Mouse (Mus musculus) stomach, postnatal 0 days (tissue): ENCODE measurements at regions not wholly inside any gene's neighbourhood (a gene's known extent, or its start where the extent isn't known, plus 50 kb on each side); places are given as distances from the start of the nearest gene placed in this dataset.

ENCODE experiments used
- ATAC-seq: fragments of 200-750 bp; cut with Nextera tagmentation; 2 replicates; pipeline ENCODE4 v1.8.0; 2017; ENCODE audit not compliant: low FRiP score, low TSS enrichment
- DNase-seq: peaks from one replicate; pipeline ENCODE4 v3.0.0-alpha.2; 2016; ENCODE audit warnings: low spot score
- H3K27ac ChIP-seq: fragments of 300-500 bp; sonication (generic); replicated peaks from 2 replicates; pipeline ENCODE4 v1.5.1; 2014; ENCODE audit warnings: mild to moderate bottlenecking, control low read depth
- H3K27me3 ChIP-seq: fragments of 300-500 bp; sonication (generic); 2 replicates; pipeline ENCODE4 v1.6.1; 2014; ENCODE audit warnings: low read length; ENCODE audit not compliant: control insufficient read depth, insufficient read depth
- H3K36me3 ChIP-seq: fragments of 300-500 bp; sonication (generic); 2 replicates; pipeline ENCODE4 v1.6.1; 2014; ENCODE audit warnings: low read length, mixed read lengths; ENCODE audit not compliant: control insufficient read depth, insufficient read depth
- H3K4me1 ChIP-seq: fragments of 300-500 bp; sonication (generic); replicated peaks from 2 replicates; pipeline ENCODE4 v1.6.1; 2014; ENCODE audit warnings: antibody characterized with exemption; ENCODE audit not compliant: control insufficient read depth, insufficient read depth
- H3K4me2 ChIP-seq: fragments of 300-500 bp; sonication (generic); replicated peaks from 2 replicates; pipeline ENCODE4 v1.6.1; 2014; ENCODE audit warnings: low read depth, mild to moderate bottlenecking, control low read depth, moderate library complexity
- H3K4me3 ChIP-seq: fragments of 300-500 bp; sonication (generic); 2 replicates; pipeline ENCODE4 v1.5.1; 2014; ENCODE audit warnings: low read depth, low read length, control low read depth
- H3K9ac ChIP-seq: fragments of 300-500 bp; sonication (generic); 2 replicates; pipeline ENCODE4 v1.6.1; 2014; ENCODE audit warnings: mild to moderate bottlenecking, low read length, control low read depth, mixed read lengths
- H3K9me3 ChIP-seq: fragments of 300-500 bp; sonication (generic); 2 replicates; pipeline ENCODE4 v1.6.1; 2016; ENCODE audit warnings: low read length; ENCODE audit not compliant: control insufficient read depth
- CTCF ChIP-seq: IDR thresholded peaks from 2 replicates; pipeline ENCODE4 v1.5.1; 2016; ENCODE audit warnings: antibody characterized with exemption, low read depth, mild to moderate bottlenecking, moderate library complexity
- EP300 ChIP-seq: optimal IDR thresholded peaks from 2 replicates; pipeline ENCODE3; 2016; ENCODE audit warnings: antibody characterized with exemption
- WGBS: fragments of 180-500 bp; shearing (Covaris S2); extraction: QIAGEN DNeasy Blood & Tissue Kit; methylation state at CpG from one replicate; pipeline ENCODE4 v1.1.7; 2014; 5-methylcytosine and 5-hydroxymethylcytosine counted together

DNA sequence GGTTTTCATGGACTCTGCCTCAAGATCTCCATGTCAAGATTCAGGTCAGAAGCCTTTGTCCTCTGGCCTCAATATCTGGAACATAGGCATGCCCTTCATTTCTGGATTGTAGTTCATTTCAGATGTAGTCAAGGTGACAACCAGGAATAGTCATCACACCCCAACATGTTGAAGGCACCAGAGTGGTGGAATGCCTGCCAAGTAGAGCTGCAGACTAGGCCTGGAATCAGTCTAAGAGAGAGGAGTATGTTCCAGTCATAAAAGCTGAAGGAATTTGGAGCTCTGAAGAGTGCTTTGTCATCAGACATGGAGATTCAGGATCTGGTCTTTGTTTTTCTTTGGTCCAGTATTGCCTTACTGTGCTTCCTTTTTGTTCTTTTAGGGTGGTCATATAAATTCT is 346.5 kb downstream of the Kdm4c start:
- TF ChIP-seq CTCF = no peak
- no peak for TF ChIP-seq EP300
- Histone ChIP-seq H3K36me3 (no peaks in the 10 kb centered on the region), H3K4me1 (no peaks in the 10 kb centered on the region), H3K4me3 (no peak overlapping the region), H3K27ac (no peak overlapping the region), H3K9me3 (no peaks in the 10 kb centered on the region), H3K27me3 (no peaks in the 10 kb centered on the region), H3K4me2 (no peak overlapping the region), H3K9ac (no peak overlapping the region)
- ATAC-seq (no peak), DNase-seq (no peak)

DNA sequence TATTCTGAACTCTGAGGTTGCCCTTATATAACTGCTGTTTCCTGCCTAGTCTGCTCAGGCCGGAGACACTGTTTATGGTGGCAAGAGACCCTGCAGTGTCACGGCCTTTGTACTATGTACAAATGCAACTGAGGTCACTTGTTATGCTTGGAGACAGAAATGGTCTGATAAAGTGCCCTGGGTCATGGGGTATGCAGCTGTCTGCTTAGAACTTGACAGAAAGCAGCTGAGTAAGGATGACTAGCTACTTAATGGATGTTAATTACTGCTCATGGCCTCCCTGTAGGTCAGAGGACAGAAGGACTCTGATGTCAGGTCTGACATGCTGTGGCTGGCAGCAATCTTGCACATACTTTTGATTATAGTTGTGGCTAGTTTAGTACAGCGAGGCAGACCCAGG is 370.7 kb downstream of the Kdm4c start:
- Histone ChIP-seq H3K4me3 (no peak overlapping the region), H3K9ac (no peak overlapping the region), H3K4me2 (no peak overlapping the region), H3K9me3 (no peaks in the 10 kb centered on the region), H3K27me3 (no peaks in the 10 kb centered on the region), H3K27ac (no peak overlapping the region), H3K36me3 (no peaks in the 10 kb centered on the region), H3K4me1 (no peaks in the 10 kb centered on the region)
- TF ChIP-seq EP300 = no peak
- no peak for TF ChIP-seq CTCF
- WGBS = 36% methylated on average over 3 of the region's 3 CpGs
- no peak for DNase-seq
- no peak for ATAC-seq
